Mouse (Mus musculus): ENCODE results near the gene Psmd4.
A peak's percentile ranks its signal among the peaks of the same experiment; 100 is the strongest.
"Not testable (repeated sequence)": the region's sequence is repeated elsewhere in the genome, so short reads cannot be mapped to it uniquely, and the experiment has no call there.

Psmd4 gene

DNA sequence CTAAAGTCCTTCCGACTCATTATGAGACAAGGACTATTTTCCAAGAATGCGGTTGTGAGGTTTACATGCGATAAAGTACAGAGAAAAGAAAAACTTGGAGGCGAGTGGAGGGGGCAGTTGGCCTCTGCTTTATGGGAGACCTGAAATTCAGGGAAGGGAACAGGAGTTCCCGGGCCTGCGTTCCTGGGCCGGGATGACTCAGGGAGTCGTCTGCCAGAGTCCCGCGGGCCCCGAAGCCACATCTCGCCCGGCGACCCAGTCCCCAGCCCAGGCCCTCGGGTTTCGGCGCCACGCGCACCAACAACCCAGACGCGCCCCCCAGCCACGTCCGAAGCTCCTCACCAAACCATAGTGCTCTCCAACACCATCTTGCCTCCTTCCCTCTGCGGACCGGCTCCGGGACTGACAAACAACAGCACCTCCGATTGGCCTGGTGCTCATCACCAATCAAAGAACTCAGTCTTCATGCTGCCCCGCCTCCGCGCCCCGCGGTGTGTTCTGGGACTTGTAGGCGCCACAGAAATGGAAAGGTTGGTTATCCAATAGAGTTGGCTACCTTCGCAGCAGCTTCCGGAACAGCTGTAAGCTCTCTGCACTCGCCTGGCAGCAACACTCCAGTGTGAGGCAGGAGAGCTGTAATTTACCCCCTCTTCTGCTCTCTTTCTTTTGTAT is at the start of gene Psmd4:
TSS of gene Psmd4 (minus strand) at position 449 of the 672 bp plus-strand sequence.
- DNase-seq: peak; percentile 99

DNA sequence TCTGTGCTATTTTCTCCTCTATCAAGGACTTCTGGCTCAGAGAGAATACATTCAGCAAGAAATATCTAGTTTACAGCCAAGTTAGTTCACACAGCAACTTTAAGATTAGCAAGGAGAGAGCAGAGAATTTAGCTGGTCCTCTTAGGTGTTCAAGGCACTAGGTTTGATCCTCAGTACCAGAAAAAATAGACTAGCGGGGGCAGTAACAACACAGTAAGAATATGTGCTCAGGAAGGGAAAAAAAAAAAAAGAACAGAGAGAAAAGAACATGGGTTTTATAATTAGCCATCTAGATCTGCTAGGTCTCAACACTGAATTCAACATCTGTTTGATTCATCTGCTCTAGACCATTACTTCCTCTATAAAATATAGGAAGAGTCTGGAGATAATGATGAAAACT is 45.7 kb upstream of the Psmd4 start:
- no peak for DNase-seq

DNA sequence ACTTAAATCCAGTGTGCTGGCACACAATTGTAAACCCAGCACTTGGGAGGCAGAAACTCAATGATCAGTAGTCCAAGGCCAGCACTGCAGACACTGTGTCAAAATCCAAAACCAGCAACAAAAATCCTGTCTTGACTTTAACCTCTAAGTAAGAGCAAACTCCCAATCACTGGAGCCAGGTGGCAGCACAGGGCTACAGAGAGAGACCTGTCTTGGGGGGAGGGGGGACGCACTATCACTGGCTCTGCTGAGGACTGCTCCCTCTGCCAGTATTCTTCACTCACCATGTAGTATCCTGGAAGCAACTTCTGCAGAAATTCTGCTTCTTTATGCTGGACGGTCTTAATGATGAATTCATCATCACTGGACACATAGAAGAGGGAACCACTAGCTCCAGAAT is 29.2 kb upstream of the Psmd4 start:
- peak in 1 of 2 experiments; percentile 7 for DNase-seq

DNA sequence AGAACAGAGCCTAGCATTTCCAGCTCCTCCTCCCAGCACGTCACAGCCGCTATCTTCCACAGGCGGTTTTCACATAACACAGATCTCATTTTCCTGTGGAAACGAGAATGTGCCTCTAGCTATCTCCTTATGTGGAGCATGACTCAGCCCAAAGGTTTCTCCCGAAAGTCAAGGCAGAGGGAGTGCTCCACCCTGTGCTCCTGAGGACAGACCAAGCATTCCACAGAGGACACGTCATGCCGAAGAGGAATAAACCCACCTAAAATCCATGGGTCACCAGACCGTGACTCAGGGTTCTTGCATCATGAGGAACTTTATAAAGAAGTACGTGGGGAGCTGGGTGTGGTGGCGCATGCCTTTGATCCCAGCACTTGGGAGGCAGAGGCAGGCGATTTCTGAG is 24.2 kb upstream of the Psmd4 start:
- no peak for DNase-seq

DNA sequence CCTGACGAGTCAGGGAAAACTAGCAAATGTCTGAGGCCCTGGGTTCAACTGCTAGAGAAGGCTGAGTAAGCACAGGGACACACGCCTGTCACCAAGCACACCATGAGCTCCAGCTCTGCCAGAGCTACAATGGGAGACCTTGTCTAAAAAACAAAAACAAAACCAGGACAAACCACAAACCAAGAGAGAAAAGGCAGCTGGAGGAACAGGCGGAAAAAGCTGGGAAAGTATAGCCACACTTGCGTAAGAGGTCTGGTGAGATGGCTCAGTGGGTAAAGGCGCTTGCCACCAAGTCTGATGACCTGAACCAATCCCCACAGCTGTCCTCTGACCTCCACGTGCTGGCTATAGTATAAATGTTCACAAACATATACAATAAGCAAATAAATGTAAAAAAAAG is 23.7 kb upstream of the Psmd4 start:
- DNase-seq: no peak

DNA sequence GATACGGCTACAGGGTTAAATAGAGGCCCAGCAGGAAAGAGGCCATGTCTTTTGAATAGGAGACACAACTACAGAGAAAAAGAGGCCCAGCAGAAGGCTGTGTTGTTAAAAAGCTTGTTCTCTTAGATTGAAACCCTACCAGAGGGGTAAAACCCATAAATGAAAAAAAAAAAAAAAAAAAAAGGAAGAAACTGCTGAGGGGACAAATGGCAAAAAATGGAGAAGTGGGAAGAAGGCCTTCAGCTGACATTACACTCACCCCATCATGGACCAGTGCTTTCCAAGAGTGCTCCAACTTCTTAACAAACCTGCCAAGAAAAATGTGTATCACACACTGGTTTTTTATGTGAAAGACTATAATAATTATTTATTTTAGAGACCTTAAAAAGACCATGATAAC is 23.1 kb upstream of the Psmd4 start:
- no peak for DNase-seq

DNA sequence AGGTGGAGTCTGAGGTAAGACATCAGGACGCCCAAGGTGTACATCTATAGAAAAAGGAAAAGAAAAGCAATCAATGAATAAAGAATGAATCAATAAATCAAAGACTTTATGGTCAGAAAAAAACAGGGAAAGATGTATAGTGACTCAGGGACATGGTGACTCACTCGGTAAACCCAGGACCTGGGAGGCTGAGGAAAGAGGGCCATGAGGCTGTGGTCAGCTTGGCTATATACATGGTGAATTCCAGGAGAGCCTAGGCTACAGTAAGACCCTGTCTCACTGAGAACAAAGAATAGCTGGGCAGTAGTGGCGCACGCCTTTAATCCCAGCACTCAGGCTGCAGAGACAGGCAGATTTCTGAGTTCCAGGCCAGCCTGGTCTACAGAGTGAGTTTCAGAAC is 21.3 kb upstream of the Psmd4 start:
- DNase-seq: no peak

DNA sequence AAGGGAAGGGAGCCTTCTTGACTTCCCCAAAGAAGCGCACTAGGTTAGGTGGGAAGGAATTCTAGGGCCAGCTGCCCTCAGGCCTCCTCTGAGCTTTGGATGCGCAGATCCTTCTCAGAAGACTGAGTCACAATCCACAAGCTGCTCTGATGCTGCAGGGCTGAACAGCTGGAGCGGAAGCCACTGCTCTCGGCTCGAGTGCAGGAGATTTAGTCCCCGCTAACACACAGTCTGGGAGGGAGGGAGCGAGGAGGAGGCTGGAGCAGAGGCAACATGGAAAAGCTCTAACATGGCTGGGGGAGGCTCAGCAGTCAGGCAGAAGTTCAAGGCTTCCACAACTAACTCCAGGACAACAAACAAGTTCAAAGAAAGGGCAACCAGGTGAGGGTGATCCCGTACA is 15.7 kb upstream of the Psmd4 start:
- DNase-seq: no peak

DNA sequence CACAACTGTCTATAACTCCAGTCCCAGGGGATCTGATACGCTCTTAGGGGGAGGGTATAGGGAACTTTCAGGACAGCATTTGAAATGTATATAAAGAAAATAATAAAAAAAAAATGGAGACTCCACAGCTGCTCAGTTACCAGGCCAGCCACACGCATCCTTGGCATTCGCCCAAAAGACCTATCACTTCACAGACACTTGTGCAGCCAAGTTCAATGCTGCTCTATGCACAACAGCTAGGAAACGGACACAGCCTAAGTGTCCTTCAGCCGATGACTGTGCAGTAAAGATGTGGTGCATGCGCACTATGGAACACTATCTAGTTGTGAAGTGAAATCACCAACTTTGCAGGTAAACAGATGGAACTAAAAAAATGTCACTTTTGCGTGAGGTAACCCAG is 13.9 kb upstream of the Psmd4 start:
- DNase-seq: no peak

DNA sequence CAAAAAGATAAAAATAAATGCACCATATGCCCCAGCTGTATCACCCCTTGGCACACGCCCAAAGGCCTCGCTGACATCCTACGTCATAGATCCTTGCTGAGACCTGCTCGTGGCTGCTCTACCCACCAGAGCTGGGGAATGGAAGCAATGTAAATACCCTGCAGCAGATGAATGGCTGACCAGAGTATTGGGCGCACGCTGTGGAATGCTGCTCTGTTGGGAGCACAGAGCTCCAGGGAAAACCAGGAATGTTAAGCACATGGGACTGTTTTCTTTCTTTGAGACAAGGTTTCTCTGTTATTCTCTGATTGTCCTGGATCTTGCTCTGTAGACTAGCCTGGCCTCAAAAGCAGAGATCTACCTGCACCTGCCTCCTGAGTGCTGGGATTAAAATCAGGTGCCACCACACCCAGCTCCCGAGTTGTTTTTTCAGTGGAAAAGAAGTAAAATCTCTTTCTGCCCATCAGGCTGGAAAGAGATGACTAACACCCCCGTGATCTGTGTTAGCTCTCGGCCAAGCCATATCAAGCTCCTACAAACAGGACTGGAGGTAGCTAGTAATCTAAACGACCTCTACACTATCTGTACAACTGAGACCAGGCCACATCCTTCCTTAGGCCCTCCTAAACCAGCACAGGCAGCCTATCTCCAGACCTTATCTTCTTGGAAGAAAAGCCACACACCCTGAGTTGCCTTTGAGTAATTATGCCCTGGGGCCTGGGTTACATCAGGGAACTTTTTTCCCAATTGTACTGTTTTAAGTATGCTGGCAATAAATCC is 12.3 kb upstream of the Psmd4 start:
- no peak for DNase-seq

DNA sequence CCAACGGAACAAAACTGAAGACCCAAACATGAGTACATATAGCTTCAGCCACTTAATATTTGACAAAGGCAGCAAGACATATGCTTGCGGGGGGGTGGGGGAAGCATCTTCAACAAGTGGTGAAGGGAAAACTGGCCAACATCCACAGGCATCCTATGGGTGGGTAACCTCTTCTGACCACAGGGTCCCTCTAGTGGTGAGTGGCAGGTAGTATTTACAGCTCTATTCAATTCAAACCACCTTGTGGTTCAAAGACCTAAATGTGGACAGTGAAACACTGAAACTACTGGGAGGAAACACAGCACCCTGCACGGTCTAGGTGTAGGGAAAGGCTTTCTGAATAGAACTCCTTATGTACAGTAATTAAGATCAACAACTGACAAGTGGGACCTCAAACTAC is 11.3 kb upstream of the Psmd4 start:
- DNase-seq: peak; percentile 56 to 63

DNA sequence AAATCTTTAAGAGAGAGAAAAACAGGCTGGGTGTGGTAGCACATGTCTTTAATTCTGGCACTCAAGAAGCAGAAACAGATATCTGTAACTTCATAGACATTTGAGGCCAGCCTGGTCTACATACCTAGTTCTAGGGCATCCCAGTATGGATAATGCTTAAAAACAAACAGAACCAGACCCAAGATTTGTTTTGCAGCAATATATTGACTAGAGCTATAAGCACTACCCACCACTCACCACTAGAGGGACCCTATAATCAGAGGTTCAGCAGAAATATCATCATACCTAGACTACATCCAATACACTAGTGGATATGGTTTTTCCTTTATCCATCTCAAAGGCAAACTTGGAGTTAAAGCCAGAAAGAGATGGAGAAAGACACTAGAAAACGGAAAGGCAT is 10.5 kb upstream of the Psmd4 start:
- peak; percentile 71 to 78 for DNase-seq

DNA sequence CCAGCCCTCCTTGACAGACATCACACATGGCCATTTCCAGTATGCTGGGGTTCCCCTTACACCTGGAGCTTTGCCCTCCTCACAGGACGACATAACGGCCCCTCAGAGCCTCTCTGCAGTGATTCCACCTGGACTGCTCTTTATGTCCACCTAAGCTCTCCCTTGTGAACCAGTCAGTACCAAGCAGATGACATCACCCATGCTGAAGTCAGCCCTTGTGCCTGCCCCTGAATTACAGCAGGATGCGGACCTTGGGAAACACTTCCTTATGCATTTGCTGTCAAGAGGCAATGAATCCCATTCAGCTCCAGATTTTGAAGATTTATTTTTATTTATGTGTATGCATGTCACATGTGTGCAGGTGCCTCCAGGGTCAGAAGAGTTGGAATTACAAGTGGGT is 5.5 kb upstream of the Psmd4 start:
- no peak for DNase-seq

DNA sequence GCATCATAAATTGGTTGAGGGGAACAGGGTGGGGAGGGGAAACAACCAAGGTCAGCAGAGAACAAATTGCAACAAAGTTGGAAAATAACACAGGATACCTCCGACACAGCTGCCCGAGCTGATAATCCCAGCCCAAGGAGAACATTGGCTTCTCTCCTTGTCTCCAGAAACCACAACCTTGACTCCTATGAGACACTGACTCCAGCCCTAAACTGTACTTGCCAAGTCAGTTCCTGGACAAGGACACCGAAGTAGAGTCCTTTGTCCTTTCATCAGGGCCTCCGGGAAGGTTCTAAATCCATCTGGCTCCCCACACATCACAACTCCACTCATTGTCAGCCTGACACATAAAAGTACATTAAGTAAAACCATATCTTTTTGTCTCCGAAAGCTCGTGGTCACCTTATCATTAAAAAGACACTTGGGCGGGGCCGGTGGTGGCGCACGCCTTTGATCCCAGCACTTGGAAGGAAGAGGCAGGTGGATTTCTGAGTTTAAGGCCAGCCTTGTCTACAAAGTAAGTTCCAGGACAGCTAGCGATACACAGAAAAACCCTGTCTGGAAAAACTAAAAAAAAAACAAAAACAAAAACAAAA is 4.1 kb upstream of the Psmd4 start:
- DNase-seq: no peak

DNA sequence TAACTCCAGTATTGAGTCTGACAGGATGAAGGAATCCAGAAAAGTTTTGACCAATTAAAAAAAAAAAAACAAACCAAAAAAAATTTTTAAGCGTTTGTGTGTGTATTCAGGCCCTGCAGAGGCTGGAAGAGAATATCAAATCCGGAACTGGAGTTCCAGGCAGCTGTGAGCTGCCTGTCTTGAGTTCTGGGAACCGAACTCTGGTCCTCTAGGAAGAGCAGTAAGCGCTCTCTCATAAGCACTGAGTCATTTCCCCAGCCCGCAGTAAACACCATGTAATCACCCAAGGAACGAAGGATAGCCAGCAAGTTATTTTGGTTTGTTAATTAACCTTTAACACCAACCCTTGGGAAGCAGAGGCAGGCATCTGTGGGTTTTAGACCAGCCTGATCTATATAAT is 837 bp upstream of the Psmd4 start:
- DNase-seq: no peak

DNA sequence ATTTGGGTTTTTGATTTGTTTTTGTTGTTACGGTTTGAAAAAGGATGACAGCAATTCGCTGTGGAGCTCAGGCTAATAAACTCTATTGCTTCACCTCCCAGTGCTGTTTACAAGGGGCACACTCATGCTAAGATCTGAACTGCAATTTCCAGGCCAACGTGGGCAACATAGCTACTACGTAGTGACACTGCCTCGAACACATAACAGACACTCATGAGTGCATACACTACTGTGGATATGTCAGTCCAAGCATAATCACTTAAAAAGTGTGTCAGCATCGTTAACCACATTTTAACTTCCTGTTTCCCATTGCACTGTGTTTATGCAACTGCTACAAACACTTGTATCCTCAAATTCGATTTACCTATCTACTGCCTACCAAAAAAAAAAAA is 420 bp upstream of the Psmd4 start:
- DNase-seq: no peak

DNA sequence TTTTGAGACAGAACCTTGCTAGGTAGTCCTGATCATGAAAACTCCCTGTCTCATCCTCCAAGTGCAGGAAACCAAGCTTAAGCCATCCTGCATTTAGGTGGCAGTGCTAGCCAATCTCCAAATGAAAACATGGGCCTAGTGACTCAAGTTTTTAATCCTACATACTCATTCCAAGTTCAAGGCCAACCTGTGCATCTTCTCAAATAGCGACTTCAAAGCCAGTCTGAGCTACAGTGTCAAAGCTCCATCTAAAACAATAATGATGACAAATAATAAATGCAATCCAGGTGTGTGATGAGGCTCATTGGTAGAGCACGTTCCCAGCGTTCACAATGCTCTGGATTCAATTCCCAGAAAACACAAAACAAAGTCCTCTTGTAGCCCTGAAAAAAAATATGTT is 789 bp downstream of the Psmd4 start:
- no peak for DNase-seq

DNA sequence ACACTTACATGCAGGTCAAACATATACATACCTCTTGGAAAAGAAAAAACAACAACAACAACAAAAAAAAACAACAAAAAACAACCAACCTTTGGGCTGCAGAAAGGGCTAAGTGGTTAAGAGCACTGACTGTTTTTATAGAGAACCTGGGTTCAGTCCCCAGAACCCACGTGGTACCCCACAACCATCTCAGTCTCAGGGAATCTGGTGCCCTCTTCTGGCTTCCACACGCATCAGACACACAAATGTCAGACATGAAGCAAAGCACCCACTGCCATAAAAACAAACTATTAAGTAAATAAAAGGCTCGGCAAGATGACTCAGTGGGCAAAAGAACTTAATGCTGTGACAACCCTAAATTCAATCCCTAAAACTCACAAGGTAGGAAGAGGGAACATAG is 12.5 kb downstream of the Psmd4 start:
- peak in 1 of 2 experiments; percentile 22 for DNase-seq

DNA sequence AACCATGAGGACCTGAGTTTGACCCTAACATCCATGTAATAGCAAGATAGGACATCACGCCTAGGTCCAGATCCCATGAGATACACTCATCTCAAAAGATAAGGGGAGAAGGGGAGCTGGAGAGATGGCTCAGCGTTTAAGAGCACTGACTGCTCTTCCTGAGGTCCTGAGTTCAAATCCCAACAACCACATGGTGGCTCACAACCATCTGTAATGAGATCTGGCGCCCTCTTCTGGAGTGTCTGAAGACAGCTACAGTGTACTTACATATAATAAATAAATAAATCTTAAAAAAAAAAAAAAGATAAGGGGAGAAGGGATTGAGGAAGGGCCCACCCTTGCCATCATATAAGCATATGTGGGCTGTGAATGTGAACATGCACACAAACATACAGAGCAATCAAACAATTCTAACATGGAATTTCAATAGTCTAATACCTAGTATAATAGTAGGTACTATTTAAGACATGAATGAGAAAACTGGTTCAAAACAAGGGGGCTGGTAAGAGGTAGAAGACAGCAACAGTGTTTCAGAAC is 13.1 kb downstream of the Psmd4 start:
- not testable (repeated sequence) for DNase-seq

DNA sequence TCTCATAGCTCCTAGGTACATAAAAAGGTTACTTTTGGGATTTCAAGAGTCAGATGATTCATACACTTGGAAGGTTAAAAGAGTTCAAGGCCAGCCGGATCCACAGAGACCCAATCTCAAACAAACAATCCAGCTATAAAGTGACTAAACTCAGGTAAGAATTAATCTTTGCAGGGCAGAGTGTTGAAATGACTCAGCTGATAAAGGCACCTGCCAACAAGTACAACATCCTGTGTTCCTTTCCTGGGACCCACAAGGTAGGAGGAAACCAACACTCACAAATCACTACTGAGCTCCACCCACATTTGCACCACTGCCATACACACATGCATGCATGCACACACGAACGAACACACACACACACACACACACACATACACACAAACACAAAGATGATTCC is 13.8 kb downstream of the Psmd4 start:
- DNase-seq: no peak

DNA sequence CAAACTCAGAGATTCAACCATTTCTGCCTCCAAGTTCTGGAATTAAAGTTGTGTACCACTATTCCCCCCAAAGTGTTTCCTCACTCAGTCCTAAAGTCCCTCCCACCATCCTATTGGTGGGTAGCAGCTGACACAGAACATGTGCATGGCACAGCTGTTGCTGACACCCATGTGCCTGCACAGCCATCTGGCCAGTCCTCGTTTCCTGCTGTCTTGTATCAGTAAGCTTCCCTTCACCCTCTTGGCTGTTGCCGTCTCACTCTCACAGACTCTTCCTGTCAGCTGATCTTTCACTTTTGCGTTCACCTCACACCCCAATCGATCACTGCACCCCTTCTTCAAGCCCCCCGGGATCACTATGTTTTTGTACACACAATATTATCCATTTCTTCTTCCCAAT is 14.7 kb downstream of the Psmd4 start:
- DNase-seq: peak; percentile 35 to 46

DNA sequence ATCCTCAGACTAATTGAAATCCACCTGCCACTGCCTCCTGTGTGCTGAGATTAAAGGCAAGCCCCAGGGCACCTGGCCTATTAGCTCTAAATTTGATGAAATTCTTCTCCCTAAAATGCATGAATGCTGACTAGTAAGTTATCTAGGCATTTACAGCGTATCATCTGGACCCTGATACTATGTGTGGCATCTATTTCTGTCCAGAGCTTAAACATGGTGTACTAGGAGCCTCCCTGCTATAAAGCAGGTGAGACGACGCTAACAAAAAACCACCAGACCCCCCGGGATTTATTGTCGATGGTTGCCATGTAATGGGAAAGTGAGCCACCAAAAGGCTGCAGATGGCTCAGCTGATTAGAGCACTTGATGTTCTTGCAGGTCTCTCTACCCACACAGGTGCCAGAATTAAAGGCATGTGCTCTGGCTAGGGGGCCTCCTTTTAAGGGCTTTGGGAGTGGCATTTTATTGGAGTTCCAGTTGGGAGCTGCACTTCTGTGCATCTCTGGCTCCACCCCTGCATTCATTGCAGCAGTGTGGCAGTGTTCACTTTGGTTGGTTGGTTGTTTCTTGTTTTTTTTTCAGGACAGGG is 15.3 kb downstream of the Psmd4 start:
- DNase-seq: no peak

DNA sequence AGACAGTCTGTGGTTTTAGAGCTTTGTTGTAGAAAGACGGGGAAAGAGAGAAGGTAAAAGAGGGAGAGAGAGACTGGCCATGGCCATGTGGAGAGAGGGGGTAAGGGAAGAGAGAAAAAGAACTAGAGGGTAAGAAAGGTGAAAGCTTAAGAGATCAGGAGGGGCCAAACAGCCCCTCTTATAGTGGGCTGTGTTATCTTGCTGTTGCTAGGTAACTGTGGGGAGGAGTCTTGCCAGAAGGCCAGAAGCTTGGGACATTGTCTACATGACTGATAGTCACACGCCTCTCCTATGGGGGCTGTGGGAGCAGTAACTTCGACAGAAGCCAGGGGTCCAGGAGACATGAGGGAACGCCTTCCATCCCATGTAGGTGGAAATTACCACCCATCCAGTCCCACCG is 17.2 kb downstream of the Psmd4 start:
- peak in 1 of 2 experiments; percentile 11 for DNase-seq

DNA sequence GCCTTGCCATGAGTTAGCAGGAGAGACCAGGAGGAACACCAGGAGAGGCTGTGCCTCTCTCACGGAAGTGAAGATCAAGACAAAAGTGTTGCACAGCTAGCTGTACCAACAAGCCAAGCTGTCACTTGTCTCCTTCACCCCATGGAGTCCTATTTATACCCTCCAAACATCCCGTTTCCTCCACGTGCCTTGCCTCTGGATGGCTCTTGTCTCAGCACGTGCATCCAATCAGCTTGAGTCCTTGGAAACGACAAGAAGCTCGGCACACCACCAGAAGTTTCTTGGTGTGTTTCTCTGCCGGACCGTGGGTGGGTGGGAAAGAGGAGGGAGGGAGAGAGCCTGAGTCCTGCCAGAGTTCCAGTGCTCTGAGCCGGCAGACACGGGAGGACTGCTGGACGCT is 17.9 kb downstream of the Psmd4 start:
- no peak for DNase-seq

Data from B cell, adult 2 months (primary cell).